Mouse (Mus musculus) left cerebral cortex, adult 8-10 months (tissue): ENCODE measurements around the gene Mgat4d. TPM values are rescaled to one million over a fixed set of nuclear protein-coding genes. Genes with fewer than 3 reads are reported as not detected.

Experiments
- total RNA-seq, 4 experiments: library from RNA; stranded (reverse); gene quantifications; 2 replicates each; pipeline ENCODE4 v1.2.4; 2022

The Mgat4d gene
- total RNA-seq, 4 experiments from 2014 or later = not detected

Other genes with a start within 250 kb of the Mgat4d start
- gene Tbc1d9, start 183.1 kb upstream of the Mgat4d start, total RNA-seq = 10 to 100 TPM; 85.2 to 96.3 (median 90.0) TPM
- 1 to 10 TPM in 3 of 4 experiments, under 1 TPM in 1; 0.57 to 2.9 (median 1.5) TPM for gene Gm10645, start 182.3 kb upstream of the Mgat4d start, total RNA-seq
- not detected for gene Ucp1, start 58.1 kb upstream of the Mgat4d start, total RNA-seq
- gene Elmod2, start 16.0 kb upstream of the Mgat4d start, total RNA-seq = 10 to 100 TPM; 10.0 to 12.4 (median 12.0) TPM
- gene Clgn, start 41.4 kb downstream of the Mgat4d start, total RNA-seq = 1 to 10 TPM; 8.6 to 9.6 (median 9.2) TPM
- 100 to 1,000 TPM; 198 to 226 (median 211) TPM for gene Scoc, start 109.9 kb downstream of the Mgat4d start, total RNA-seq
- not detected for gene Olfr370, start 187.3 kb downstream of the Mgat4d start, total RNA-seq
- gene Ndufb7, start 218.2 kb downstream of the Mgat4d start, total RNA-seq = 100 to 1,000 TPM; 115 to 152 (median 134) TPM